Mouse (Mus musculus) heart, postnatal 10 days (tissue): ENCODE measurements at regions not wholly inside any gene's neighbourhood (a gene's known extent, or its start where the extent isn't known, plus 50 kb on each side); places are given as distances from the start of the nearest gene placed in this dataset.
A peak's percentile ranks its signal among the peaks of the same experiment; 100 is the strongest.
"Not testable (repeated sequence)": the region's sequence is repeated elsewhere in the genome, so short reads cannot be mapped to it uniquely, and the experiment has no call there.

Experiments used
- DNase-seq, 2 experiments: peaks; one replicate each; pipeline ENCODE4 v3.0.0; 2021
- intact Hi-C: fragments of 180-260 bp; cut with DNase I; formaldehyde crosslinking; loops from one replicate; pipeline ENCODE4 v1.15.1; 2025

DNA sequence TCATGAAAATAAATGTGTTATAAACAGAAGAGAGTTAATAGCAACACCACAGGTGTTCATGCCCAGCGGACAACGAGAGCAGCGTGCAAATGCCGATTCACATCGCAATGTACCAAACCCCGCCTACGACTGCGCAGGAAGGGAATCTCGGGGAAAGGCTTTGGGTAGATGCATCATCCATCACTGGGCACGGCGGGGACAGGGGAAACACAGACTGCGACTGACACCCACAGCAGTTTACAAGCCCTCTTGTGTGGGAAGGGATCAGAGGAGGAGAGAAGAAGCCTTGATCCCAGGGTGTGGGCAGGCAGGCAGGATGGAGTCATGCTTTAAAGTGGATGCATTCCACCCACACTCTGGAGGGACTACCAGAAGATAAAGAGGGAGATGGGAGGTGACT lies 157.0 kb upstream of the Sfswap start:
- intact Hi-C loops = no loop called here
- no peak for DNase-seq

DNA sequence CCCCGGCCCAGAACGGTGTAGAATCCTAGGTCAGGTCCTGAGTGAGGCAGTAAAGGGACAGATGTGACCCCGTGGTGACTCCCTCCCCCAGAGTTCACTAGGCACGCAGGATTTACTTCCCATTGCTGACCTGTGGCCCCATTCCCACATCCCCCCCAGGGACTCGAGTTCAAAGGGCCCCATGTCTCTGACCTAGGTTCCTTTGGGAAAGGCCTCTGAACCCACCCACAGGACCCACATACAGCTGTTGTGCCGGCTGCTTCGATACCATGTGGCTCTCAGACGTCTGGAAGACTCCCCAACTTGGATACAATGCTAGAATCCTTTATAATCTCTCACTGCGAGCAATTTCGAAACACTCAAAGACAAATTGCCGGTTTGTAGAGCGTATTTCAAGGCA lies 151.0 kb upstream of the Sfswap start:
- intact Hi-C loops = no loop called here
- DNase-seq = no peak

DNA sequence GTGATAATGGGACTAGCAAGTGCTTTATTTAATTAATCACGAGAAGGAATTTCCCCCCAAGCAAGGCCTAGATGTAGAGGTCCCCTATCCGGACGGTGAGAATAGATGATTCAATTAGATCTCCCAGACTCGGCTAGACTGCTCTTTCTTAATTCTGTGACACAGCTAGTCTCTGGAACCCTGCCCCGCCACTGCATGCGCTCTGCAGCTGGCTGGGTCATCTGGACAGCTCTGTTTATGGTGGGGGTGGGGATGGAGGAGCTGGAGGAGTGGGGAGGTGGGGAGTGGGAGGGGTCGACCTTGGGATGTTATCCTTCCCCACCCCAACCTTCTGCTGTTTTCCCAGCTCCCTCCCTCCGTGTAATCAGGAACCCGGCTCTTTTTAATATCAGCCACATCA lies 147.5 kb upstream of the Sfswap start:
- DNase-seq = no peak
- intact Hi-C loops = no loop called here

DNA sequence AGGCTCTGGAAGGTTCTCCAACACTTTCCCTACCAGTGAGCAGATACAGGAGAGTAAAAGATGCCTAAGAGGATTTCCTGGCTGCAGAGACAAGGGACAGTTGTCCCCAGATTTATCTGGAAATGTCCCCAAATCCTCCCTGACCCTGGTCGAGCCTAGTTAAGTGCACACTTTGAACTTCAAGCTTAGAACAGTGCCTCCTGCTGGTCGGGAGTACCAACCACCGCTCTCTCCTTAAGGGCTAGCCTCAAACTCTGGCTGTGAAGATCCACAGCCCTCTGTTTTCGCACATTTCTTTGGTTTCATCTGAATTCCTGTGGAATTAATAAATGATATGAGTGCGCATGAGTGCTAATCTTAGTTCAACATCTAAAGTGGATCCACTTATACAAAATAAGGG lies 146.1 kb upstream of the Sfswap start:
- DNase-seq = peak in 1 of 2 experiments; percentile 4
- intact Hi-C loops = loop anchor here (5.0 kb wide), 1 partner anchor 178 kb away; no protein-coding TSS in a partner anchor

DNA sequence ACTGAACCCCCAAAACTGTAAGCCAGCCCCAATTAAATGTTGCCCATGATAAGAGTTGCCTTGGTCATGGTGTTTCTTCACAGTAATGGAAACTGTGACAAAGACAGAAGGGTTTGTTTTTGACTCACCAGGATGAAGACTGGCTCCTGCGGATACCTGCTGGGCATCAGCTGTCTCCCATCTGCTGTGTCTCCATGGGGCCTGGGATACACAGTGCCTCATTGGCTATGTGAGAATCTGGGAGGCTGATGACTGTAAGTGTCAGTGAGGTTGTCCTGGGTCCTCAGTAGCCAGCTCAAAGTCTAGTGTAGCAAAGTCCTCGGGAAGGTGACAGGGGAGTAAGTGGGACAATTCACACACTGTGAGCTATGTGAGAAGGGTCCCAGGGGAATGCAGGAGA lies 139.5 kb upstream of the Sfswap start:
- intact Hi-C loops = no loop called here
- no peak for DNase-seq

DNA sequence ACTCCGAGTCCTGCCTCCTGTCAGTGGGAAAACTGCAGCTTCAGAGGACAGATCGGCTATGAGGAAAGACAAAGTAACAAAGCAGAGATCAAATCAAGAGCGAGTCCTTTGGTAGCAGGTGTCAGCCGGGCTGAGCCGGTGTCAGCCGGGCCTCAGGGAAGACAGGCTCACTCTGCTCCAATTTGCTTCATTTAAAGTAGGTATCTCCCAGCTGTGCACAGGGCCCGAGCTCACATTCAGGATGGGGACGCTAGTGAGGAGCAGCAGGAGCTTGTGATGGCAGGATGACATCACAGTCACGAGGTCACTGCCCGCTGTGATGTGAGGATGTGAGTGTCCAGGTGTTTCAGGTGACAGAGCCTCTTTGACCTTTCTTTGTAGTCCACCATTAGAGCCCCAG lies 137.8 kb upstream of the Sfswap start:
- intact Hi-C loops = no loop called here
- DNase-seq = no peak

DNA sequence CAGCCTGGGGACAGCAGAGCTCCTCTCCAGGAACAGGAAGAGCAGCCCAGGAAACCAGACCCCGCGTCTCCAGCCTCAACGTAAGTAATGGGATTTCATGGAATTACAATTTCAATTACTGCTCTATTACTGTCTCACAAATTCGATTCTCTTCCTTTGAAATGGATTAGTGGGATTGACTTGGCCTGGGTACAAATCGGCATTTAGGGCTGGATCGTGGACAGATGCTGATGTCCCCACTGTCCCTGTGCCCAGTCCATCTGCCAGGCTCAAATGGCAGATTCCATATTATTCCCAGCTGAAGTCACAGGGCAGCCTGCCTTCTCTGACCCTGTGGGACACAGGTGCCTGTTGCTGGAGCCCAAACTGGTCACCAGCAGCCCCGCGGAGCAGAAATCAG lies 136.0 kb upstream of the Sfswap start:
- intact Hi-C loops = no loop called here
- DNase-seq = no peak

DNA sequence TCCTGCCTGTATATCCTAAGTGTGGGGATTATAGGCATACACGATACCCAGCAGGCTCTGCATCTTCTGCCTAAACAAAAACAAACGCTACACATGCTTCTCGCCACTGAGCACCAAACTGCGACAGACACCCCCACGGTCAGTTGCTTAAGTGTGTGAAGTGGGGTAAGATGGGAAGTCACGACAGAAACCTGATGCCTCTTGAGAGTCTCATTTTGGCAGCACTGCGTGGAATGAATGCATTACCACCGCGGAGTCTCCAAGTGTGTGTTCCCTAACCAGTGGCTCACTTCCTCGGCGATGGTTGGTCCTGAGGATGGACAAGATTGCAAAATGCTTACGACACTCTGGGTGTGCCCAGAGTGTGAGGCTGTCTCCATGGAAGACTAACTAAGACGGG lies 133.8 kb upstream of the Sfswap start:
- no peak for DNase-seq
- intact Hi-C loops = no loop called here

DNA sequence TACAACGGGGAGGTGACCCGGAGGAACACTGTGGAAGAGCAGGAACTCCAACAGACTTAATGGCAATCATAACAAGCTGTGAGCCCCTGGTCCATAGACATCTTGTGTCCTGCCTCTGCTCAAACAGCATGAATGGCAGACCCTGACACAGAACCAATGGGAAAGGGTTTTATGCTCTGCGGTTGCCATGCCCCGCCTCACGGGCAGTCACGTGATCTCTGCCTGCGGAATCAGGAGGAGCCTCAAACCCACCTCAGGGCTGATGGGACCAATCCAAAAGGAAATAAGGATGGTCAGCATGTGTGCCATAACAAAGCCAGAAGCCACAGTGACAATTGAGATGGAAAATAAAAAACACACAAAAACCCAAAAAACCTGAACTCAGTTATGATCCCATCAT lies 120.2 kb upstream of the Sfswap start:
- DNase-seq = no peak
- intact Hi-C loops = loop anchor here (5.0 to 10.0 kb wide), 2 partner anchors 204 to 316 kb away; no protein-coding TSS in a partner anchor

DNA sequence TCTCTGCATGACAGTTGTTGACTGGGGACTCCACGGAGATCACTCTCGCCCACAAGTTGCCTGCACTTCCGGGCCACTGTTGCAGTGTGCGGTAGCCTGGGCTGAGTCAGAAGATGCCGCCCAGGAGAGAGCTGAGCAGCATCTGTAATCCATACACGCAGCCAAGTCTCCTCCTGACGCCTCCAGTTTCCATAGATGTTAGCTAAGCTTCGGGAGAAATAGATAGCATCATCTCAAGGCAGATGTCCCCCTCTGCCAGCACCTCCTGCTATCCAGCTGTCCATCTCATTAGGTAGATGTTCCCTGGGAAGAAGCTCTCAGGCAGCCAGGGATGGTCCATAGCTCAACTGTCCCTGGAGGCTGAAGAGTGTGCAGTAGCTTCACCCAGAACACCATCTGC lies 116.0 kb upstream of the Sfswap start:
- no peak for DNase-seq
- intact Hi-C loops = loop anchor here (1.0 to 10.0 kb wide), 3 partner anchors 199 to 320 kb away; partner anchors contain the start of gene Mmp17

DNA sequence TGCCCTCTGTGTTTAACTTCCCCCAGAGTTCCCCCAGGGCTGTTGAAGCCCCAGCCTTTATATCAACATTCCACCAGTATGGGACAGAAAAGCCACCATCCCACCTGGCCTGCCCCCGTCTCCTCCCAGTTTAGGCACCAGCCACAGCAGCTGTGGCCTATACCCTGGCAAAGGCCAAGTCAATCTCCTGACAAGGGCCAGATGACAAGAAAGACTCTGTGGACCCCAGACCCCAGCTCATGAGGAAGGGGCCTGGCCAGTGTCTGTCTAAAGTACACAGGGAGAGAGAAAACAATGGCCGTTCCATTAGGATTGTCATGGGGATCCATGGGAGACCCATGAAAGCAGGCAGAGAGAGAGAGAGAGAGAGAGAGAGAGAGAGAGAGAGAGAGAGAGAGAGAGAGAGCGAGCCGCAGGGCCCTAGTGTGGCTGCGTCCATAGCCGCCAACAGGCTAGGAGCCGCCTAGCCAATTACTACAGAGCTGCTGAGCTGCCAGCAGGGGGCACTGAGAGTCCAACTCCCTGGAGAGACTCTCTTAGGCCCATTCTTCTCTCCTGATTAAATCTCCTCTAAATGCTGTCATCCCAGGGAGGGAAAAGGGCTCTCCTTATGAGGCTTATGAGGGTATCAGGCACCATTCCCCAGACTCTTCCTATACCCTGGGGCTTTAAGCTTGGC lies 114.9 kb upstream of the Sfswap start:
- intact Hi-C loops = loop anchor here (1.0 to 10.0 kb wide), 2 partner anchors 198 to 321 kb away; partner anchors contain the start of gene Mmp17
- DNase-seq = not testable (repeated sequence)

DNA sequence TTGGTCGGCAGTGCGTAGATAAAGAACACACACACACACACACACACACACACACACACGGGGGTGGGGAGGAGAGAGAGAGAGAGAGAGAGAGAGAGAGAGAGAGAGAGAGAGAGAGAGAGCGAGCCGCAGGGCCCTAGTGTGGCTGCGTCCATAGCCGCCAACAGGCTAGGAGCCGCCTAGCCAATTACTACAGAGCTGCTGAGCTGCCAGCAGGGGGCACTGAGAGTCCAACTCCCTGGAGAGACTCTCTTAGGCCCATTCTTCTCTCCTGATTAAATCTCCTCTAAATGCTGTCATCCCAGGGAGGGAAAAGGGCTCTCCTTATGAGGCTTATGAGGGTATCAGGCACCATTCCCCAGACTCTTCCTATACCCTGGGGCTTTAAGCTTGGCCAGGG lies 114.3 kb upstream of the Sfswap start:
- intact Hi-C loops = loop anchor here (10.0 kb wide), 1 partner anchor 322 kb away; no protein-coding TSS in a partner anchor

DNA sequence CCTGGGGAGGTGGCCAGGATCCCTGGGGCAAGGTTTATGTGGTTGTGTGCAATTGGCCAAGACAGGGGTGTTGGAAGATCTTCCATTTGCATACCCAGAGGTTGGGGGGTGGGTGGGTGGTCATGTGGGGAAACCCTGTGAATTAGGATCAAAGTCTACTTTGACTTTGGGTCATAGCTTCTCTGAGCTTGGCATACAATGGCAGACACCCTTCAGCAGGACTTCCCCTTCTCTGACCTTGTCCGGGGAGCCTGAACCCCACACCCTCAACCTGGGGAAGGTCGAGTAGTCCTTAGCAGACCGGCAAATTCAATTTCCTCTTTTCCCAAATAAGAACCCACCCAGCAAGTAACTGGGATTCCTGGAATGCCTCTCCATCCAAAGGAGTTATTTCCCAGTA lies 113.7 kb upstream of the Sfswap start:
- no peak for DNase-seq
- intact Hi-C loops = loop anchor here (10.0 kb wide), 1 partner anchor 322 kb away; no protein-coding TSS in a partner anchor

More for the DNA sequence above, 114.3 kb upstream of the Sfswap start:
- not testable (repeated sequence) for DNase-seq

DNA sequence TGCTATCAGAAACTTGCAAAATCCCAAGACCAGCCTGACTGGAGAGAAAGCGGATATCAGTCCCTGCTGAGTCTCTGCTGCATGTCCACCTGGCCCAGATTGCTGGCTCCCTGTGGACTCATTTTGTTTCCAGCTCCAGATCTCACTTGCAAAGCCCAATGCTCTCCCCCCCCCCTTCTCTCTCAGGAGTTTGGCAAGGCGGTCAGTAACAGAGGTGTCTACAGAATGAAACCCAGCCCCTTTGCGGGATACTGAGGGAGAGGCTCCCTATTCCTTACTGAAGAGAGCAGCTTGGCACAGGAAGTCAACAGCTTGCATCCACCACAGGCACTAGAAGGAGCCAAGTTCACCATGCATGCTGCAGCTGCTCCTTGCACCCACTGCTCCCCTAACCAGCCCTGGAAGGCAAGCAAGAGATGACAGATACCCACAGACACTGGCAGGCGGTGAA lies 110.1 kb upstream of the Sfswap start:
- no peak for DNase-seq
- intact Hi-C loops = no loop called here

DNA sequence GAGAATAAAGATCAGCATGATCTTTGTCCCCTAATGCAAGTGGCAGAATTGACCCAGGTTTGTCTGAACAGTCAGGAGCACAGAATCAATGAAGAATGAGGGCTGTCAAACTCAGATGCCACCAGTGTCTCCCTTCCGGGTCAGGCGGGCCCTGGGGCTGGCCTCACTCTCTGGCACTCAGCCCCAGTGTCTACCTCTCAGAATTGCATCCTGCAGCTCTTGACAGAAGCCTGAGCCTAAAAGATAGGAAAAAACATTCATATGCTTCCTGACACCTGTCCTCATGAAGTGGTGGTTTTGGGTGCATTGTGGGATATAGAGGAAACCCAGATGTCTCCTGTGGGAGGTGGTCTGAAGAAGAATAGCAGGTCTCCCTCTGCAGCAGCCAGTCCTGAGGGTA lies 107.9 kb upstream of the Sfswap start:
- intact Hi-C loops = no loop called here
- DNase-seq = no peak

DNA sequence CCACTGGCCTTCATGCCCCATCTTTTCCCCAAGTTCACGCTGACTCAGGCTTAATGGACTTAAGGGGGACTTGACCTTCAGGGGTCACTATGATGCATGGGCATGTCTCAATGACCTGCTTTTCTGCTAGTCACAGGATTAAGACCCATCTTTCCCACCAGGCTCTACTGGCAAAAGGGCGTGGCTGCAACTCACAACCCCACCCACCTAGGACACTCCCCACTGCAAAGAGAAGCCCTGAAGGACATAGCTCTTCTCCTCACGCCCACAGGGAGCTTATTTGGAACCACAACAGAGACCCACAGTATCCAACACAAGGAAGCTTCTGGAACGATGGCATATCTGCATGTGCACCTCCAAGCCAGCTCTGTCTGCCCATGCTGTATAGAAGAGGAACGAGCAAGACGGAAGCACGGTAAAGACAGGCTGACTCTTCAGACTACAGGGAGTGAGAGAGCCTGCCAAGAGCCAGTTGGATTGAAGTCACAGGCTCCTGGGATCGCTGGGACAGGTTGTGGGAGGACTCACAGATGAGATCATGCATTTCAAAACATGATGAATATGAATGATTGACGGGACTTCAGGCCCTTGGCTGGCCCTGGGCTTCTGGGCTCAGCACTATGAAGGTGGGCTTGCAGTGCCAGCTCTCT lies 107.3 kb upstream of the Sfswap start:
- intact Hi-C loops = no loop called here
- DNase-seq = no peak

DNA sequence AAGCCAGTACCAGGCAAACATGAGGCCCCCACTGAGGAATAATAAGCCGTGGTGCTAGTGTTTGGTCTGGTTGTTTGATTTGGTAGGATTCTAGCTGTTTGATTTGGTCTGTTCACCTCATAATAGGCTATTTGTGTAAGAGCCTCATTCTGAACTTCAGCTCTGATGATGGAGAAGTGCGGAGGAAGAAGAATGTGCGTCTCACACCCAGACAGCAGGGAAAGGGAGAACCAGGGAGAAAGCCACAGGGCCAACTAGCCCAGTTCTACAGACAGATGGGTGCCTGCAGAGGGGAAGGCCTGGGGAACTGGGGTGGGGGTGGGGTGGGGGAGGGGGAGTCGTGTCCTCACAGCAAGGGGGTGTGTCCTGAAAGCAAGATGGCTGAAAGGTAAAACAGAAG lies 106.6 kb upstream of the Sfswap start:
- no peak for DNase-seq
- intact Hi-C loops = no loop called here

DNA sequence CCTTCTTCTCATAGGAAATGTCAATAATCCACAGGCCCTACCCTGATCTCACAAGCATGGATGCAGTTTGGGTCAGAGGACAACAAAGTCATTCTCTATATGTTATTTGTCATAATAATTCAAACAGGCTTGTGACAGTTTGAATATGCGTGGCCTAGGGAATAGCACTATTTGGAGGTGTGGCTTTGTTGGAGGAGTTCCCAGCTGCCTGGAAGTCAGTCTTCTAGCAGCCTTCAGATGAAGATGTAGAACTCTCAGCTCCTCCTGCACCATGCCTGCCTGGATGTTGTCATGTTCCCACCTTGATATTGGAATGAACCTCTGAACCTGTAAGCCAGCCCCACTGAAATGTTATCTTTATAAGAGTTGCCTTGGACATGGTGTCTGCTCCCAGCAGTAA lies 103.7 kb upstream of the Sfswap start:
- intact Hi-C loops = no loop called here
- DNase-seq = no peak

DNA sequence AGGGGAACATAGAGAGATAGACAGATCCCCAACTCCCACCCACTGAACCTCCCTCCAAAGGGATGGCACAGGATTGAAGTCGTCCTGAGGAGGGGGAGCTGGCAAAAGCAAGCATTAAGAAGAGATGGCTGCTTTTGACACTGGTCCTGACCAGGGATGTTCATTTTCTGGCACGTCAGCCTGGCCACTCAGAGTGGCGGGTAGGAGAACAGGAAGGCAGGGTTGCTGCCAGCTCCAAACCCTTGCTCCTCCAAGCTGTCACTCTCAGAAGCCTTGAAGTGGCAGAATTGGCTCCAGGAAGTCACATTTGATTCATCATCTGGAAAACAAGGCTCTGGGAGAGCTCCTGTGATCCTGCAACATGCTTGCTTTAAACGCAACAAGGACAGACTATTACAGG lies 94.8 kb upstream of the Sfswap start:
- intact Hi-C loops = no loop called here
- no peak for DNase-seq

DNA sequence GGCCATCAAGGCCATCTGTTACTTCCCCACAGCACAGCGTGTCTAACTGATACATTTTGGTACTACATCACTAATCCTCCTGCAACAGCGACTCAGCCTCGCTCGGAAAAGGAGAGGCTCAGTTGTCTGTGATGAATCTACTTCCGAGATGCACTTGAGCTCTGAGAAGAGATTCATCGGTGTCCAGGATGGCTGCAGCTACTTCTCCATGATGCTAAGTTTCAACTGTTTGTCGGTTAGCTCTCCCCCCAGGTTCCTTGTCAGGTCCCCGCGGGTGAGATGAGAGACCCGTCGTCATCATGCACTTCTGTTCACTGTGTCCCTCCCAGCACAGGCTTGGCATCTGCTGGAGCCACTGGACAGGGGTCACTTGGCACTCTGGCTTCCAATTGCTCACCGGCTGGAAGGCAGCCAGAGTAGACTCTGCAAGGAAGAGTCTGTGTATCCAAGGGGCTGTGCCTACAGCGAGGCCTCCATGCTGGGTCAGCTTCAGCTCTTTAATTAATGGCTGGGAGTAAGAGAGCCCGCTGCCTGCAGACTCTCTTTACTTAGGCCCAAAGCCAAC lies 91.5 kb upstream of the Sfswap start:
- peak in 1 of 2 experiments; percentile 8 for DNase-seq
- intact Hi-C loops = no loop called here

DNA sequence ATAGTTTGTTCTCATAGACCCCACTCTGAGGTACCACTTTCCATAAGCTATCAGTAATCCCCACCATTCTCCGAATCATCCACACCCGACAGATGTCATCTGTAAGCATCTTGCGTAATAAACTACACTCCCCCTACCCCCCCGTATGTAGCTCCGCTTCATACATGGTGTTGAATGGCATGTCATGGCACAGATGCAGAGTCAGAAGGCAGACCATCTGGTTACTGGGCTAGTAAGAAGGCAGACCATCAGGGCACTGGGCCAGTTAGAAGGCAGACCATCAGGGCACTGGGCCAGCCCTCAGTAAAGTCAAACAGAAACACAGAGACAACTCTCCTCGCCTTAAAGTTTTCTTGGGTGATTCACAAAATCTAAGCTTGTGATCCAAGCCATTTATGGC lies 88.9 kb upstream of the Sfswap start:
- no peak for DNase-seq
- intact Hi-C loops = no loop called here
